Mouse (Mus musculus) adrenal gland, postnatal 25 days (tissue): ENCODE measurements at regions not wholly inside any gene's neighbourhood (a gene's known extent, or its start where the extent isn't known, plus 50 kb on each side); places are given as distances from the start of the nearest gene placed in this dataset.
A peak's percentile ranks its signal among the peaks of the same experiment; 100 is the strongest.

Experiments used
- DNase-seq: peaks from one replicate; pipeline ENCODE4 v3.0.0; 2021; ENCODE audit warnings: mixed read lengths

GRCm38 (mm10) chr2:84183624-84184287, 193.4 kb downstream of the Gm13691 start:
- DNase-seq, result no peak

- DNase-seq, result no peak
Observed at GRCm38 (mm10) chr2:84184288-84185015, 194.1 kb downstream of the Gm13691 start.

GRCm38 (mm10) chr2:84185016-84185330, 194.6 kb downstream of the Gm13691 start:
- DNase-seq, result no peak

- DNase-seq, result peak; percentile 21
Observed at GRCm38 (mm10) chr2:84186126-84186701, 195.9 kb downstream of the Gm13691 start.

- no peak for DNase-seq
Observed at GRCm38 (mm10) chr2:84187456-84187855, 197.1 kb downstream of the Gm13691 start.

GRCm38 (mm10) chr2:84189302-84189701, 198.9 kb downstream of the Gm13691 start:
- no peak for DNase-seq

- DNase-seq, result no peak
Observed at GRCm38 (mm10) chr2:84217116-84217515, 208.1 kb downstream of the Calcrl start.

- no peak for DNase-seq
Observed at GRCm38 (mm10) chr2:84222049-84222448, 203.2 kb downstream of the Calcrl start.

GRCm38 (mm10) chr2:84229777-84230176, 195.4 kb downstream of the Calcrl start:
- DNase-seq, result no peak

- no peak for DNase-seq
Observed at GRCm38 (mm10) chr2:84235641-84236040, 189.6 kb downstream of the Calcrl start.

- DNase-seq, result no peak
Observed at GRCm38 (mm10) chr2:84241244-84241643, 184.0 kb downstream of the Calcrl start.

GRCm38 (mm10) chr2:84241986-84242385, 183.2 kb downstream of the Calcrl start:
- no peak for DNase-seq

GRCm38 (mm10) chr2:84245900-84246299, 179.3 kb downstream of the Calcrl start:
- DNase-seq, result no peak

GRCm38 (mm10) chr2:84246562-84246961, 178.6 kb downstream of the Calcrl start:
- no peak for DNase-seq

- no peak for DNase-seq
Observed at GRCm38 (mm10) chr2:84248169-84248568, 177.0 kb downstream of the Calcrl start.

GRCm38 (mm10) chr2:84249871-84250270, 175.3 kb downstream of the Calcrl start:
- DNase-seq, result no peak

GRCm38 (mm10) chr2:84252076-84252475, 173.1 kb downstream of the Calcrl start:
- DNase-seq, result no peak

GRCm38 (mm10) chr2:84258339-84259006, 166.7 kb downstream of the Calcrl start:
- no peak for DNase-seq

GRCm38 (mm10) chr2:84259222-84259621, 166.0 kb downstream of the Calcrl start:
- DNase-seq, result no peak

- no peak for DNase-seq
Observed at GRCm38 (mm10) chr2:84260701-84261100, 164.5 kb downstream of the Calcrl start.

GRCm38 (mm10) chr2:84261481-84261880, 163.7 kb downstream of the Calcrl start:
- no peak for DNase-seq

- no peak for DNase-seq
Observed at GRCm38 (mm10) chr2:84264485-84264884, 160.7 kb downstream of the Calcrl start.

- no peak for DNase-seq
Observed at GRCm38 (mm10) chr2:84265002-84265401, 160.2 kb downstream of the Calcrl start.
